Mouse (Mus musculus) stomach, embryonic 14.5 days (tissue): ENCODE data around the gene Rae1. TPM values are rescaled to one million over a fixed set of nuclear protein-coding genes. Genes with fewer than 3 reads are reported as not detected.

Source experiments
- ATAC-seq: fragments of 200-750 bp; cut with Nextera tagmentation; 2 replicates; pipeline ENCODE4 v1.8.0; 2017; ENCODE audit warnings: low read depth, moderate TSS enrichment; ENCODE audit not compliant: insufficient number of reproducible peaks, insufficient read depth, low FRiP score
- H3K27ac ChIP-seq: fragments of 300-500 bp; sonication (generic); 2 replicates; pipeline ENCODE4 v1.5.1; 2014; ENCODE audit warnings: mild to moderate bottlenecking, low read length, moderate library complexity, mixed read lengths
- H3K27me3 ChIP-seq: fragments of 300-500 bp; sonication (generic); 2 replicates; pipeline ENCODE4 v1.6.1; 2014; ENCODE audit warnings: low read length, control low read depth, mixed read lengths; ENCODE audit not compliant: control insufficient read depth, insufficient read depth
- H3K36me3 ChIP-seq: fragments of 300-500 bp; sonication (generic); 2 replicates; pipeline ENCODE4 v1.6.1; 2014; ENCODE audit warnings: mild to moderate bottlenecking, control low read depth, low read length, moderate library complexity, mixed read lengths; ENCODE audit not compliant: control insufficient read depth, insufficient read depth
- H3K4me1 ChIP-seq: fragments of 300-500 bp; sonication (generic); 2 replicates; pipeline ENCODE4 v1.6.1; 2014; ENCODE audit warnings: low read length, control low read depth, mixed read lengths; ENCODE audit not compliant: control insufficient read depth, insufficient read depth
- H3K4me2 ChIP-seq: fragments of 300-500 bp; sonication (generic); replicated peaks from 2 replicates; pipeline ENCODE4 v1.6.1; 2014; ENCODE audit warnings: low read depth, low read length, control low read depth
- H3K4me3 ChIP-seq: fragments of 300-500 bp; sonication (generic); 2 replicates; pipeline ENCODE4 v1.5.1; 2014; ENCODE audit warnings: low read depth, low read length, control low read depth
- H3K9ac ChIP-seq: fragments of 300-500 bp; sonication (generic); replicated peaks from 2 replicates; pipeline ENCODE4 v1.6.1; 2014; ENCODE audit warnings: low read depth, mild to moderate bottlenecking, control low read depth, low read length, moderate library complexity, mixed read lengths
- H3K9me3 ChIP-seq: fragments of 300-500 bp; sonication (generic); 2 replicates; pipeline ENCODE4 v1.6.1; 2016; ENCODE audit warnings: low read depth, low read length, control low read depth; ENCODE audit not compliant: control insufficient read depth
- WGBS: fragments of 180-500 bp; shearing (Covaris S2); extraction: QIAGEN DNeasy Blood & Tissue Kit; methylation state at CpG from one replicate; pipeline ENCODE4 v1.1.7; 2014; 5-methylcytosine and 5-hydroxymethylcytosine counted together
- polyA plus RNA-seq: library from polyadenylated mRNA; unstranded; fragments of >200 nt; fragmentation: Nextera tagmentation; extraction: Ambion mirVana; gene quantifications from 2 replicates; pipeline ENCODE4 v1.2.1, GENCODE M21; 2014

Rae1 gene
- polyA plus RNA-seq, 1 experiment from 2014 or later: 146 TPM

DNA sequence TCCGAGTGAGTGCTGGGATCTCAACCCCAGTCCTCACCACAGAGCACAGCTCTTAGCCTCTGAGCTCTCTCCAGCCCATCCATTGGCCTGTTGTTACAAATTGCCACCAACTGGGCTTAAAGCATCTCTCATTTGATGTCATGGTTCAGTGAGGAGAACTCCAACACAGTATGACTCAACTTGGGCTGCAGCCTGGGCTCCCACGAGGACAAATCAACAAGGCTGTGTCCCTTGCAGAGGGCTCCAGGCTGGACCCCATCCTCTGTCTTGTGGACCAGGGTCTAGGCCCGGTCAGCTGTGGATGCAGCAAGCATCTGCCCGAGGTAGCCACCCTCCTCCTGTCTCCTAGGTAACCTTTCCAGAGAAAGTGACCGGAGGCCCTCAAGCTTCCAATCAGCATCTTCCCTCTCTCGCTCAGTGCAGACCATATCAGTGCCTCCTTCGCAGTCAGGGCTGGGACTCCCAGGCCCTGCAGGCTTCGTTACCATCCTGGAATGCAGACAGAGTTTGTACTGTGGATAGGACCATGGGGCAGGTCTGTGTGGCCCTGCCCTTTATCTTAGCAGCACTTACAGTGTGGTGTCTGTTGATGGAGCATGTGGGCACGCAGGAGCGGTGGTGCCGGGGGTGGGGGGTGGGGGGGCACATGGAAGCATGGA lies 42.7 kb downstream of the Rae1 start:
- no peaks in the 10 kb centered on the region for H3K4me1 ChIP-seq
- no peak overlapping the region for H3K9ac ChIP-seq
- no peak overlapping the region for H3K4me2 ChIP-seq
- no peaks in the 10 kb centered on the region for H3K27me3 ChIP-seq
- no peaks in the 10 kb centered on the region for H3K36me3 ChIP-seq
- no peak overlapping the region for H3K4me3 ChIP-seq
- ATAC-seq: no peak
- no peak overlapping the region for H3K27ac ChIP-seq
- 67% methylated on average over 11 of the region's 11 CpGs for WGBS
- no peaks in the 10 kb centered on the region for H3K9me3 ChIP-seq

DNA sequence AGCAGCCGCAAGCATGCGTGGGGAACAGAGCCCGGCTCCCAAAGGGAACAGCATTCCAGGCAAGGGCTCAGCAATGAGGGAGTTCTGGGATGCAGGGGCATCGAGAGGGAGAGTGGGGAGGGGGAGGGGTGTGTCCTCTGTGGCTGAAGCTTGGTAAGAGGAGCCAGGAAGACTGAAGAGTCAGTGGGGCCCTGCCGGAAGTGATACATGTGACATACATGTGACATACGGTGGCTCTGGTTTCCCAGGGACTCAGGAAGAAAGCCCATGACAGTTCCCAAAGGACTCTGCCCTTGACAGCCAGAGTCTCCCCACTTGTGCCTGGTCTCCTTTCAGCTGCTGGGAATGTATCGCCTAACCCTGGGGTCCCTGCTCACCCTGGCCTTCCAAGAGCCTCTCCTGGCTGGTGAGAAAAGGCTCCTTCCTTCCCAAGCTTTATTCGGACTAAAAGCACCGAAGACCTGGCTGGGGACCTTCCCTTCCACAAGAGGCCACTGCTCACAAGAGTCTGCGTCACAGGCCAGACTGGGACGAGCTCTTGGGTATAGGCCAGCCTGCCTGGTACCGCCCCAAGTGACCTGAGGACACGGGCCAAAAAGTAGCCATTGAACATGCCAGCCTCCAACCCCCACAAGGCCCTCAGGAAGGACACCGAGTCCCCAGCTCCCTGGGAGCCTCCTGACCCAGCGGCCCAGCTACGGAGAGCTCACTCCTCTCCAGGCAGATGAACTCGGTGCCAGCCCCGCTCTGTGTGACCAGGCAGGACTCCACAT lies 44.5 kb downstream of the Rae1 start:
- H3K4me1 ChIP-seq: no peaks in the 10 kb centered on the region
- 71% methylated on average over 18 of the region's 18 CpGs for WGBS

DNA sequence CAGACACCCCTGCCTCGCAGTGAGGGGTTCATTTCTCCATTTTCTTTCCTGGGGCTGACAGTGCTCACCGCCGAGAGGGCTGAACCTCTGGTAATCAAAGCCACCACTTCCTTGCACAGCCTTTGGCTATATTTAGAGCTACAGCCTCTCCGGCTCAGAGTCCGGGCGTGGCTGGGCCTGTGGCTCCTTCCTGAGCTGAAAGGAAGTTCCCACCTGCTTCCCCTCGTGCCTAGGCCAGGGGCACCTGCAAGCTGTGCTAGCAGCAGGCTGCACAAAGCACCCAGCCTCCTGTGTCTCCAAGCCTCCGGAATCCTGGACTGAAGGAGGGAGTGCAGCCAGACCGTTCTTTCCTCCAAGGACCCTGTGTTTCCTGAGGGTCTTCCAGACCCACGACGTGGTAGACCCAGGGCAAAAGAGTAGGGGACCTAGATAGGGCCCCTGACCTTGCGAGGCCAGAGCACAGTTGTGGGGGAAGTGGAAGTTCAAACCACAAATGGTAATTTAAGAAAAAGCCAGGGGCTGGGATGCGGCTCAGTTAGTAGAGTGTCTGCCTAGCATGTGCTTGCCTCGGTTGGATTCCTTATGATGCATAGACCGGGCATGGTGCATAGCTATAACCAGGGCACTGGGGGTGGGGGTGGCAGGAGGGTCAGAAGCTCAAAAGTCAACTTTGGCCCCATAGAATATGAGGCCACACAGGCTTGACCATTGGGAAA lies 46.8 kb downstream of the Rae1 start:
- 62% methylated on average over 15 of the region's 15 CpGs for WGBS
- ATAC-seq: no peak
- Histone ChIP-seq H3K4me3 (no peak overlapping the region), H3K27ac (no peak overlapping the region), H3K4me2 (no peak overlapping the region), H3K9me3 (no peaks in the 10 kb centered on the region), H3K4me1 (no peaks in the 10 kb centered on the region), H3K27me3 (no peaks in the 10 kb centered on the region), H3K36me3 (no peaks in the 10 kb centered on the region), H3K9ac (no peak overlapping the region)

More for the DNA sequence above, 44.5 kb downstream of the Rae1 start:
- H3K4me2 ChIP-seq: no peak overlapping the region
- ATAC-seq: no peak
- H3K9me3 ChIP-seq: no peaks in the 10 kb centered on the region
- no peak overlapping the region for H3K9ac ChIP-seq
- H3K27me3 ChIP-seq: no peaks in the 10 kb centered on the region
- H3K27ac ChIP-seq: no peak overlapping the region
- no peak overlapping the region for H3K4me3 ChIP-seq
- no peaks in the 10 kb centered on the region for H3K36me3 ChIP-seq

DNA sequence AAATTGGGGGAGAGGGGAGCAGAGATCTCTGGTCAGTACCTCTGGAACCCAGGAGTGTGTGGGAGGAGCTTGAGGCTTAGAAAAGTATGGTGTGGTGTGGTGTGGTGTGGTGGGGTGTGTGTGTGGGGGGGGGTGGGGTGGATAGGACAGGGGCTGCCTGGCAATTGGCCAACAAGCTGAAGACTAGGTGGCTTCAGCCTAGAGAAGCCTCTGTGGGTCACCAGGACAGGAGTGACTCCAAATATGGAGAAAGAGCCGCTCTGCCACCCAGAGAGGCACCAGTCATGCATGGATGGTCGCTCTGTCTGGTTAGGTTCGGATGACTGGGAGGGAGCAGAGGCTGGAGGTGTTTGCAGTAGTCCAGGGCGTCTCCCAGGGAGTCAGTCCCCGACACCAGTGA lies 47.6 kb downstream of the Rae1 start:
- H3K9me3 ChIP-seq: no peaks in the 10 kb centered on the region
- ATAC-seq: no peak
- no peak overlapping the region for H3K4me2 ChIP-seq
- H3K27ac ChIP-seq: no peak overlapping the region
- no peaks in the 10 kb centered on the region for H3K36me3 ChIP-seq
- no peaks in the 10 kb centered on the region for H3K27me3 ChIP-seq
- WGBS: 76% methylated on average over 5 of the region's 5 CpGs
- no peak overlapping the region for H3K4me3 ChIP-seq
- no peak overlapping the region for H3K9ac ChIP-seq
- H3K4me1 ChIP-seq: no peaks in the 10 kb centered on the region

DNA sequence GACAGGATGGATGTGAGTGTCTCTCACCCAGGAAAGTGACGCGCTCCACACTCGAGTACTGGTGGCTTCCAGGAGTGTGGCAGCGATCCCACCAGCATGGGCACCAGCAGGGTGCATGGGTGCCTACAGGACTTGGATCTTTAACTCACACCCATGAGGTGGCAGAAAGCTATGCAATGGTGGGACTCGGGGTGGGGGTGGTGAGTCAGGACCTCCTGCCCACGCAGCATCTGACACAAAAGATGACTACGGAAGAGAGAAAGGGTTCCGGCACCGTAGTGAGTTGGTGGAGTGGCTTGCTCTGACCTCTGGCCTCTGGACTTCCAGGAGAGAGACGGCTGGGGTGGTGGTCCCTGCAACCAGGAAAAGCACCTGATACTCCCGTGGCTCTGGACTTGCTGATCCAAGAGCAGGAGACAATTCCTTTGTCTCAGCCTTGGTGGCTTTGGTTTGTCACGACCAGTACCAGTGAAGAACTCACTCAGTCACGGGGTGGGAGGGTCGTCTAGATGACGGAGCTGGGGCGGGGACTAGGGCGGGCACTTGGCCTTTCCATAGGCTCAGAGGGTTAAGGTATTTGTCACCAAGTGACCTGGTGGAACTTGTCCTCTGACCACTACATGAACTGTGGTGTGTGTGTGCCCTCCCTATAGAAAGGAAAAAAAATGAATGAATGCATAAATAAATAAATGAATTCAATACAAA lies 48.3 kb downstream of the Rae1 start:
- Histone ChIP-seq H3K4me3 (no peak overlapping the region), H3K4me2 (no peak overlapping the region), H3K27me3 (no peaks in the 10 kb centered on the region), H3K36me3 (no peaks in the 10 kb centered on the region), H3K9ac (no peak overlapping the region), H3K4me1 (no peaks in the 10 kb centered on the region), H3K27ac (no peak overlapping the region), H3K9me3 (no peaks in the 10 kb centered on the region)
- WGBS: 57% methylated on average over 17 of the region's 17 CpGs
- ATAC-seq: no peak

DNA sequence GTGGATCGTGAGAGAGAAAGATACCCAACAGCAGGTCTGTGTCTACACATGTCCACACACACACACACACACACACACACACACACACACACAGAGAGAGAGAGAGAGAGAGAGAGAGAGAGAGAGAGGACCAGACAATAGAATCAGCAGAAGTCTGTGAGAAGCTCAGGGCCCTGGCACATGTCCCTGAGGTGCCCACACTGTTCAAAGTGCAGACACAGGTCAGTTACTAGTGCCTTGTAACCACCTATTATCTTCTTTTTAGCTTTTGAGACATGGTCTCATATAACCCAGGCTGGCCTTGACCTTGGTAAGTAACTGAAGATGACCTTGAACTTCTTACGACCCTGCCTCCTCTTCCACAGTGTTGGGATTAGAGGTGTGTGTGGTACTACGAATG lies 49.3 kb downstream of the Rae1 start:
- H3K4me3 ChIP-seq: no peak overlapping the region
- no peak overlapping the region for H3K27ac ChIP-seq
- no peak overlapping the region for H3K4me2 ChIP-seq
- H3K9me3 ChIP-seq: no peaks in the 10 kb centered on the region
- no peaks in the 10 kb centered on the region for H3K27me3 ChIP-seq
- H3K4me1 ChIP-seq: no peaks in the 10 kb centered on the region
- 72% methylated on average over 3 of the region's 3 CpGs for WGBS
- ATAC-seq: no peak
- H3K9ac ChIP-seq: no peak overlapping the region
- no peaks in the 10 kb centered on the region for H3K36me3 ChIP-seq

DNA sequence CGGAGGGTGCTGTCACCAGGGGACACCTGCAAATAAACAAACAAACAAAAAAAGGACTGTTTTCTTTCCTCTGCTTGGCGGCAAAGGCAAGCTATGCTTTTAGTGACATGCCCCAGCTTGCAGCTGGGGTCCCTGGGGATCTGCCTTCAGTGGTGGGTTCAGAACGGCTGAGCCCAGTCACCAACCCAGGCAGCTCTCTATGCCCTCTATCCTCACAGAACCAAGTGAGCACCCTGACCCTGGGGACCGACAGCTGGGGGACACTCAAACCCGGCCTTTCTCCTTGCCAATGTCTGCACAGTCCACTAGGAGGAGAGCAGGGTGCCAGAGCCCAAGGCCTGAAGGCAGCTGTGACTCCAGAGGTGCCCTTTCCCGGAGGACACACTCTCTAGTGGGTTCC lies 49.9 kb downstream of the Rae1 start:
- no peaks in the 10 kb centered on the region for H3K36me3 ChIP-seq
- no peak overlapping the region for H3K4me3 ChIP-seq
- H3K9me3 ChIP-seq: no peaks in the 10 kb centered on the region
- no peak for ATAC-seq
- no peaks in the 10 kb centered on the region for H3K4me1 ChIP-seq
- H3K27me3 ChIP-seq: no peaks in the 10 kb centered on the region
- H3K4me2 ChIP-seq: no peak overlapping the region
- no peak overlapping the region for H3K9ac ChIP-seq
- no peak overlapping the region for H3K27ac ChIP-seq
- 53% methylated on average over 6 of the region's 6 CpGs for WGBS

DNA sequence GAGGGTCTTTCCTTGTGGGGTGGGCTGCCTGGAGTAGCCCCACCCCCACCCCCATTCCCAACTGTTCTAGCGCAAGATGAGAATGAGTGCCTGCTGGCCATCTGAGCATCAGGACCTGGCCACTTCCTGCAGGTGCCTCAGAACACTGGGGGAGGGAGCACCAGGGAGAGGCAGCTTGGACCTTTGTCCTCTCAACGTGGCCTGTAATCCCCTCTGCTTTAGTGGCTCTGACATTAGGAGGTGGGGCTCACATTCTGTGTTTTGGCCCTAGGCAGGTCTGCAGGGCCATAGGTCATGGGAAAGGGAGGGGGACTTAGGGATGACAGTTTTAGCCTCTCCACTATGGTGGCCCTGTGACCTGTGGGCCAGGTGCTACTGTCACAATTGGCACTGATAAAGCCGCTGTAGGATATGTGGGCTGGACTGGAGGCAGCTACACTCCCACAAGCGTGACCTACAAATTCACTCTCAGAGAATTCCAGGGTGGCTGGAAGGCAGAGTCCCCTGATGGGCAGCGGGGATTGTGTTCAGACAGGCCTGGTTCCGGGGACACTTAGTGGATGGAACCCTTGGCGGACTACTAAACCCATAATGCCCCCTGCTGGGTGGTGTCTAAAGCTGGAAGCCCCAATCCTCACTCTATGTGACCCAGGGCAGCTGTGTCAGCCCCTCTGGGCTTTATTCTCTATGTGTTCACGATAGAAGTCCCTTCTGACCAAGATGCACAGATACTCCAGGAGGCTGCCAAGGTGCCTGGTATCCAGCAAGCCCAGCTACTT lies 50.9 kb downstream of the Rae1 start:
- no peak overlapping the region for H3K4me2 ChIP-seq
- no peaks in the 10 kb centered on the region for H3K9me3 ChIP-seq
- H3K27ac ChIP-seq: no peak overlapping the region
- no peak overlapping the region for H3K9ac ChIP-seq
- no peak for ATAC-seq
- H3K36me3 ChIP-seq: no peaks in the 10 kb centered on the region
- H3K4me1 ChIP-seq: no peaks in the 10 kb centered on the region
- no peak overlapping the region for H3K4me3 ChIP-seq
- no peaks in the 10 kb centered on the region for H3K27me3 ChIP-seq
- 42% methylated on average over 8 of the region's 8 CpGs for WGBS
